Mouse (Mus musculus) forebrain, embryonic 12.5 days (tissue): ENCODE measurements around the gene Ssr4. TPM values are rescaled to one million over a fixed set of nuclear protein-coding genes. Genes with fewer than 3 reads are reported as not detected.
"Not testable (repeated sequence)": the region's sequence is repeated elsewhere in the genome, so short reads cannot be mapped to it uniquely, and the experiment has no call there.

Experiments used
- ATAC-seq: fragments of 200-750 bp; cut with Nextera tagmentation; 2 replicates; pipeline ENCODE4 v1.8.0; 2017; ENCODE audit warnings: moderate TSS enrichment; ENCODE audit not compliant: low FRiP score
- H3K27ac ChIP-seq: fragments of 300-500 bp; sonication (generic); 2 replicates; pipeline ENCODE4 v1.5.1; 2016; ENCODE audit warnings: mild to moderate bottlenecking
- H3K27me3 ChIP-seq: fragments of 300-500 bp; sonication (generic); 2 replicates; pipeline ENCODE4 v1.6.1; 2016; ENCODE audit warnings: mild to moderate bottlenecking
- H3K36me3 ChIP-seq: fragments of 300-500 bp; sonication (generic); replicated peaks from 2 replicates; pipeline ENCODE4 v1.6.1; 2016; ENCODE audit warnings: mild to moderate bottlenecking
- H3K4me1 ChIP-seq: fragments of 300-500 bp; sonication (generic); 2 replicates; pipeline ENCODE4 v1.6.1; 2016
- H3K4me2 ChIP-seq: fragments of 300-500 bp; sonication (generic); 2 replicates; pipeline ENCODE4 v1.6.1; 2016; ENCODE audit warnings: mild to moderate bottlenecking, moderate library complexity
- H3K4me3 ChIP-seq: fragments of 300-500 bp; sonication (generic); replicated peaks from 2 replicates; pipeline ENCODE4 v1.5.1; 2016; ENCODE audit warnings: mild to moderate bottlenecking
- H3K9ac ChIP-seq: fragments of 300-500 bp; sonication (generic); 2 replicates; pipeline ENCODE4 v1.6.1; 2016; ENCODE audit warnings: mild to moderate bottlenecking
- H3K9me3 ChIP-seq: fragments of 300-500 bp; sonication (generic); 2 replicates; pipeline ENCODE4 v1.6.1; 2016
- WGBS: fragments of 180-500 bp; shearing (Covaris S2); methylation state at CpG from one replicate; pipeline ENCODE4 v1.1.7; 2016; 5-methylcytosine and 5-hydroxymethylcytosine counted together
- polyA plus RNA-seq: library from polyadenylated mRNA; unstranded; fragments of >200 nt; fragmentation: Nextera tagmentation; extraction: Ambion mirVana; gene quantifications from 2 replicates; pipeline ENCODE4 v1.2.1, GENCODE M21; 2016

Ssr4 gene
- polyA plus RNA-seq: 106 and 117 TPM in 2 replicates

- Histone ChIP-seq H3K9ac (peak within 1 kb of the TSS; percentile 67), H3K4me3 (peak within 1 kb of the TSS; percentile 54), H3K9me3 (no peaks in the 10 kb centered on the region), H3K4me2 (peak within 1 kb of the TSS; percentile 62), H3K27me3 (no peaks in the 10 kb centered on the region), H3K36me3 (peaks cover 16% of the 10 kb centered on the region), H3K27ac (peak within 1 kb of the TSS; percentile 86), H3K4me1 (peaks cover 21% of the 10 kb centered on the region)
- ATAC-seq: peak; percentile 97
- WGBS: 25% methylated on average over 52 of the region's 52 CpGs
Measured at GRCm38 (mm10) chrX:73786364-73787224, at the start of gene Ssr4, which contains the start of gene Idh3g. Gene Ssr4 (plus strand): TSS chrX:73787028. Gene Idh3g (minus strand): TSS chrX:73786897.

- Histone ChIP-seq H3K9me3 (no peaks in the 10 kb centered on the region), H3K4me1 (no peaks in the 10 kb centered on the region), H3K36me3 (no peaks in the 10 kb centered on the region), H3K27me3 (no peaks in the 10 kb centered on the region), H3K27ac (no peak overlapping the region), H3K9ac (no peak overlapping the region), H3K4me3 (no peak overlapping the region), H3K4me2 (no peak overlapping the region)
- 56% methylated on average over 1 of the region's 1 CpGs for WGBS
- ATAC-seq: no peak
Measured at GRCm38 (mm10) chrX:73738155-73738554, 48.7 kb upstream of the Ssr4 start.

GRCm38 (mm10) chrX:73739151-73739550 lies 47.7 kb upstream of the Ssr4 start:
- 68% methylated on average over 5 of the region's 5 CpGs for WGBS
- Histone ChIP-seq H3K9me3 (no peaks in the 10 kb centered on the region), H3K4me3 (no peak overlapping the region), H3K4me1 (no peaks in the 10 kb centered on the region), H3K27me3 (no peaks in the 10 kb centered on the region), H3K27ac (no peak overlapping the region), H3K4me2 (no peak overlapping the region), H3K36me3 (no peaks in the 10 kb centered on the region), H3K9ac (no peak overlapping the region)
- ATAC-seq: no peak

GRCm38 (mm10) chrX:73739841-73740240 lies 47.0 kb upstream of the Ssr4 start:
- H3K36me3 ChIP-seq, H3K4me1 ChIP-seq, H3K27me3 ChIP-seq, H3K4me3 ChIP-seq, H3K9me3 ChIP-seq, H3K27ac ChIP-seq, H3K4me2 ChIP-seq, H3K9ac ChIP-seq, ATAC-seq: not testable (repeated sequence)
- WGBS: 96% methylated on average over 7 of the region's 7 CpGs

- no peak overlapping the region for H3K4me3 ChIP-seq
- WGBS: 61% methylated on average over 1 of the region's 1 CpGs
Measured at GRCm38 (mm10) chrX:73744774-73745481, 41.9 kb upstream of the Ssr4 start.

GRCm38 (mm10) chrX:73748977-73749376 lies 37.9 kb upstream of the Ssr4 start:
- Histone ChIP-seq H3K4me1 (no peaks in the 10 kb centered on the region), H3K4me2 (no peak overlapping the region), H3K9me3 (no peaks in the 10 kb centered on the region), H3K9ac (no peak overlapping the region), H3K27me3 (no peaks in the 10 kb centered on the region), H3K36me3 (no peaks in the 10 kb centered on the region), H3K27ac (no peak overlapping the region), H3K4me3 (no peak overlapping the region)
- no peak for ATAC-seq
- 85% methylated on average over 1 of the region's 1 CpGs for WGBS

More at GRCm38 (mm10) chrX:73744774-73745481, 41.9 kb upstream of the Ssr4 start:
- no peaks in the 10 kb centered on the region for H3K27me3 ChIP-seq
- no peaks in the 10 kb centered on the region for H3K9me3 ChIP-seq
- H3K9ac ChIP-seq: no peak overlapping the region
- no peak for ATAC-seq
- no peak overlapping the region for H3K4me2 ChIP-seq
- no peak overlapping the region for H3K27ac ChIP-seq
- no peaks in the 10 kb centered on the region for H3K4me1 ChIP-seq
- H3K36me3 ChIP-seq: no peaks in the 10 kb centered on the region

GRCm38 (mm10) chrX:73756334-73757140 lies 30.3 kb upstream of the Ssr4 start, which contains the start of gene Plxnb3:
Gene Plxnb3 (plus strand): TSS chrX:73757090.
- no peaks in the 10 kb centered on the region for H3K36me3 ChIP-seq
- WGBS: 61% methylated on average over 5 of the region's 5 CpGs
- no peak for ATAC-seq

GRCm38 (mm10) chrX:73758611-73759290 lies 28.1 kb upstream of the Ssr4 start:
- Histone ChIP-seq H3K4me1 (no peaks in the 10 kb centered on the region), H3K4me2 (no peak overlapping the region), H3K27ac (no peak overlapping the region), H3K36me3 (no peaks in the 10 kb centered on the region), H3K9me3 (no peaks in the 10 kb centered on the region), H3K9ac (no peak overlapping the region), H3K27me3 (no peaks in the 10 kb centered on the region; the same call in 1 of the 2 replicates), H3K4me3 (no peak overlapping the region)
- 83% methylated on average over 13 of the region's 13 CpGs for WGBS
- no peak for ATAC-seq

More at GRCm38 (mm10) chrX:73756334-73757140, 30.3 kb upstream of the Ssr4 start, which contains the start of gene Plxnb3:
- no peak within 1 kb of the TSS for H3K4me3 ChIP-seq
- H3K4me1 ChIP-seq: no peaks in the 10 kb centered on the region
- no peak within 1 kb of the TSS for H3K9ac ChIP-seq
- no peaks in the 10 kb centered on the region; the same call in 1 of the 2 replicates for H3K27me3 ChIP-seq
- no peaks in the 10 kb centered on the region for H3K9me3 ChIP-seq
- no peak within 1 kb of the TSS for H3K27ac ChIP-seq
- no peak within 1 kb of the TSS for H3K4me2 ChIP-seq

GRCm38 (mm10) chrX:73765311-73765710 lies 21.5 kb upstream of the Ssr4 start:
- Histone ChIP-seq H3K27me3 (no peaks in the 10 kb centered on the region), H3K9ac (no peak overlapping the region), H3K27ac (no peak overlapping the region), H3K4me2 (no peak overlapping the region), H3K4me3 (no peak overlapping the region), H3K4me1 (no peaks in the 10 kb centered on the region), H3K9me3 (no peaks in the 10 kb centered on the region), H3K36me3 (no peaks in the 10 kb centered on the region)
- ATAC-seq: no peak
- WGBS: 57% methylated on average over 1 of the region's 1 CpGs

GRCm38 (mm10) chrX:73767267-73767666 lies 19.6 kb upstream of the Ssr4 start:
- ATAC-seq: no peak
- Histone ChIP-seq H3K4me3 (no peak overlapping the region), H3K36me3 (no peaks in the 10 kb centered on the region), H3K9me3 (no peaks in the 10 kb centered on the region), H3K27ac (no peak overlapping the region), H3K27me3 (peaks cover 7% of the 10 kb centered on the region; the same call in 1 of the 2 replicates), H3K4me2 (no peak overlapping the region), H3K4me1 (no peaks in the 10 kb centered on the region), H3K9ac (no peak overlapping the region)
- 51% methylated on average over 9 of the region's 9 CpGs for WGBS

GRCm38 (mm10) chrX:73774168-73774760 lies 12.6 kb upstream of the Ssr4 start, which contains the start of gene Srpk3:
Gene Srpk3 (plus strand): TSS chrX:73774405.
- Histone ChIP-seq H3K4me3 (no peak within 1 kb of the TSS), H3K27me3 (peaks cover 7% of the 10 kb centered on the region; the same call in 1 of the 2 replicates), H3K27ac (no peak within 1 kb of the TSS), H3K9ac (no peak within 1 kb of the TSS), H3K4me1 (no peaks in the 10 kb centered on the region), H3K36me3 (peaks cover 22% of the 10 kb centered on the region; the same call in 1 of the 2 replicates), H3K4me2 (no peak within 1 kb of the TSS), H3K9me3 (no peaks in the 10 kb centered on the region)
- no peak for ATAC-seq
- 80% methylated on average over 9 of the region's 9 CpGs for WGBS
